Mouse (Mus musculus) megakaryocyte, embryonic 14.5 days (primary cell): ENCODE data around the gene Exosc5.

Experiments used
- FLI1 ChIP-seq: IDR thresholded peaks from 2 replicates; pipeline ENCODE4 v1.6.1; 2012; ENCODE audit warnings: low read length, inconsistent platforms, mixed read lengths
- GATA1 ChIP-seq: IDR thresholded peaks from 3 replicates; pipeline ENCODE4 v1.6.1; 2012; ENCODE audit warnings: mixed read lengths, low read length, inconsistent platforms, borderline replicate concordance

DNA sequence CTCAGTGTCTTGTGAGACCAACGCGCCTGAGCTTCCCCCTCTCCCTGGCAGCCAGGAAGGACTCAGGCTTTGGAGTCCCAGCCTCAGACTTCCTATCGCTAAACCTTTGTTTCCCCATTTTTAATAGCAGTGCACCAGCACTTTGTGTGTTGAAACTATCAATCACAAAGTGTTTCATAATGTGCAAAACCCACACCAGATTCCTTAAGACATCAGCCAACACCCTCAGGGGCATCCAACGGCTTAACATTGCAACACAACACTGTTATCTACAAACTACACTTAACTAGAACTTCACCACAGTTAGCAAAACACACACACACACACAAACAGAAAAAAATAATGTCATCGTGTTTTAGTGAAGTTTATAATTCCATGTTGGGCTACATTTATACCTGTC lies 9.1 kb upstream of the Exosc5 start:
- TF ChIP-seq FLI1 (no peak), GATA1 (no peak)
